Mouse (Mus musculus): ENCODE results near the gene Zfp784. TPM values are rescaled to one million over a fixed set of nuclear protein-coding genes. Genes with fewer than 3 reads are reported as not detected.
A peak's percentile ranks its signal among the peaks of the same experiment; 100 is the strongest.

Zfp784 gene
- polyA plus RNA-seq (2014; fragmentation: Nextera tagmentation; extraction: Ambion mirVana) = 3.1 and 4.3 TPM in 2 replicates

GRCm38 (mm10) chr7:5038109-5038732 lies at the start of gene Zfp784:
TSS of gene Zfp784 (minus strand) at chr7:5038446.
- Histone ChIP-seq H3K9ac (ENCODE audit: low read depth, low read length) (peak within 1 kb of the TSS; percentile 85), H3K27ac (ENCODE audit: low read depth, low read length) (peak within 1 kb of the TSS; percentile 96), H3K4me1 (replicated peaks; ENCODE audit: control insufficient read depth, insufficient read depth, low read length) (no peaks in the 10 kb centered on the region), H3K36me3 (ENCODE audit: control insufficient read depth, insufficient read depth, low read length) (peaks cover 11% of the 10 kb centered on the region; the same call in 1 of the 2 replicates), H3K4me3 (ENCODE audit: low read depth, low read length) (peak within 1 kb of the TSS; percentile 66), H3K4me2 (replicated peaks; ENCODE audit: low read depth, low read length) (peak within 1 kb of the TSS; percentile 47), H3K27me3 (ENCODE audit: control insufficient read depth, insufficient read depth, low read length) (no peaks in the 10 kb centered on the region), H3K9me3 (ENCODE audit: control insufficient read depth, low read length) (no peaks in the 10 kb centered on the region)
- under 1% methylated on average over 48 of the region's 48 CpGs for WGBS
- peak; percentile 93 for DNase-seq (ENCODE audit: low spot score)
- peak; percentile 97 for ATAC-seq (ENCODE audit: low FRiP score)

GRCm38 (mm10) chr7:5087886-5088285 lies 49.6 kb upstream of the Zfp784 start:
- H3K4me1 ChIP-seq (replicated peaks; ENCODE audit: control insufficient read depth, insufficient read depth, low read length) = no peaks in the 10 kb centered on the region
- WGBS = 93% methylated on average over 4 of the region's 4 CpGs
- H3K27ac ChIP-seq (ENCODE audit: low read depth, low read length) = no peak overlapping the region
- H3K36me3 ChIP-seq (ENCODE audit: control insufficient read depth, insufficient read depth, low read length) = no peaks in the 10 kb centered on the region
- no peak overlapping the region for H3K4me2 ChIP-seq (replicated peaks; ENCODE audit: low read depth, low read length)
- no peak overlapping the region for H3K9ac ChIP-seq (ENCODE audit: low read depth, low read length)
- no peak overlapping the region for H3K4me3 ChIP-seq (ENCODE audit: low read depth, low read length)
- no peaks in the 10 kb centered on the region for H3K9me3 ChIP-seq (ENCODE audit: control insufficient read depth, low read length)
- no peaks in the 10 kb centered on the region for H3K27me3 ChIP-seq (ENCODE audit: control insufficient read depth, insufficient read depth, low read length)
- DNase-seq (ENCODE audit: low spot score) = no peak
- no peak for ATAC-seq (ENCODE audit: low FRiP score)

GRCm38 (mm10) chr7:5086921-5087440 lies 48.7 kb upstream of the Zfp784 start:
- ATAC-seq (ENCODE audit: low FRiP score) = no peak
- Histone ChIP-seq H3K36me3 (ENCODE audit: control insufficient read depth, insufficient read depth, low read length) (peaks cover 2% of the 10 kb centered on the region; the same call in 1 of the 2 replicates), H3K27me3 (ENCODE audit: control insufficient read depth, insufficient read depth, low read length) (no peaks in the 10 kb centered on the region), H3K4me2 (replicated peaks; ENCODE audit: low read depth, low read length) (no peak overlapping the region), H3K27ac (ENCODE audit: low read depth, low read length) (no peak overlapping the region), H3K4me1 (replicated peaks; ENCODE audit: control insufficient read depth, insufficient read depth, low read length) (no peaks in the 10 kb centered on the region), H3K9me3 (ENCODE audit: control insufficient read depth, low read length) (no peaks in the 10 kb centered on the region), H3K9ac (ENCODE audit: low read depth, low read length) (no peak overlapping the region), H3K4me3 (ENCODE audit: low read depth, low read length) (no peak overlapping the region)
- WGBS = 85% methylated on average over 5 of the region's 5 CpGs
- DNase-seq (ENCODE audit: low spot score) = no peak

GRCm38 (mm10) chr7:5085512-5085911 lies 47.3 kb upstream of the Zfp784 start:
- no peak overlapping the region for H3K4me3 ChIP-seq (ENCODE audit: low read depth, low read length)
- H3K9me3 ChIP-seq (ENCODE audit: control insufficient read depth, low read length) = no peaks in the 10 kb centered on the region
- no peak overlapping the region for H3K4me2 ChIP-seq (replicated peaks; ENCODE audit: low read depth, low read length)
- no peaks in the 10 kb centered on the region for H3K4me1 ChIP-seq (replicated peaks; ENCODE audit: control insufficient read depth, insufficient read depth, low read length)
- WGBS = 100% methylated on average over 1 of the region's 1 CpGs
- no peak overlapping the region for H3K9ac ChIP-seq (ENCODE audit: low read depth, low read length)
- H3K36me3 ChIP-seq (ENCODE audit: control insufficient read depth, insufficient read depth, low read length) = peaks cover 3% of the 10 kb centered on the region; the same call in 1 of the 2 replicates
- no peaks in the 10 kb centered on the region for H3K27me3 ChIP-seq (ENCODE audit: control insufficient read depth, insufficient read depth, low read length)
- ATAC-seq (ENCODE audit: low FRiP score) (no peak), DNase-seq (ENCODE audit: low spot score) (no peak)
- no peak overlapping the region for H3K27ac ChIP-seq (ENCODE audit: low read depth, low read length)

- no peaks in the 10 kb centered on the region for H3K4me1 ChIP-seq (replicated peaks; ENCODE audit: control insufficient read depth, insufficient read depth, low read length)
Observed at GRCm38 (mm10) chr7:5083325-5084105, 45.3 kb upstream of the Zfp784 start.

GRCm38 (mm10) chr7:5081939-5082338 lies 43.7 kb upstream of the Zfp784 start:
- H3K4me2 ChIP-seq (replicated peaks; ENCODE audit: low read depth, low read length) = no peak overlapping the region
- H3K36me3 ChIP-seq (ENCODE audit: control insufficient read depth, insufficient read depth, low read length) = peaks cover 5% of the 10 kb centered on the region; the same call in 1 of the 2 replicates
- H3K9me3 ChIP-seq (ENCODE audit: control insufficient read depth, low read length) = no peaks in the 10 kb centered on the region
- no peaks in the 10 kb centered on the region for H3K27me3 ChIP-seq (ENCODE audit: control insufficient read depth, insufficient read depth, low read length)
- no peak for ATAC-seq (ENCODE audit: low FRiP score)
- WGBS = 95% methylated on average over 2 of the region's 2 CpGs
- no peak overlapping the region; the same call in 1 of the 2 replicates for H3K4me3 ChIP-seq (ENCODE audit: low read depth, low read length)
- no peak for DNase-seq (ENCODE audit: low spot score)
- H3K4me1 ChIP-seq (replicated peaks; ENCODE audit: control insufficient read depth, insufficient read depth, low read length) = no peaks in the 10 kb centered on the region
- H3K9ac ChIP-seq (ENCODE audit: low read depth, low read length) = no peak overlapping the region
- no peak overlapping the region for H3K27ac ChIP-seq (ENCODE audit: low read depth, low read length)

More at GRCm38 (mm10) chr7:5083325-5084105, 45.3 kb upstream of the Zfp784 start:
- ATAC-seq (ENCODE audit: low FRiP score) (no peak), DNase-seq (ENCODE audit: low spot score) (no peak)
- Histone ChIP-seq H3K27ac (ENCODE audit: low read depth, low read length) (no peak overlapping the region), H3K4me3 (ENCODE audit: low read depth, low read length) (no peak overlapping the region), H3K27me3 (ENCODE audit: control insufficient read depth, insufficient read depth, low read length) (no peaks in the 10 kb centered on the region), H3K36me3 (ENCODE audit: control insufficient read depth, insufficient read depth, low read length) (peaks cover 5% of the 10 kb centered on the region; the same call in 1 of the 2 replicates), H3K4me2 (replicated peaks; ENCODE audit: low read depth, low read length) (no peak overlapping the region), H3K9me3 (ENCODE audit: control insufficient read depth, low read length) (no peaks in the 10 kb centered on the region), H3K9ac (ENCODE audit: low read depth, low read length) (no peak overlapping the region)
- 95% methylated on average over 18 of the region's 18 CpGs for WGBS

- H3K27ac ChIP-seq (ENCODE audit: low read depth, low read length) = no peak overlapping the region
- peak overlapping the region; percentile 99 for H3K4me3 ChIP-seq (ENCODE audit: low read depth, low read length)
- 0 out of 2 replicates have a peak overlapping the region, but pooled peaks have one; percentile 15 for H3K9ac ChIP-seq (ENCODE audit: low read depth, low read length)
- DNase-seq (ENCODE audit: low spot score) = no peak
- H3K27me3 ChIP-seq (ENCODE audit: control insufficient read depth, insufficient read depth, low read length) = no peaks in the 10 kb centered on the region
- 76% methylated on average over 6 of the region's 6 CpGs for WGBS
- peaks cover 10% of the 10 kb centered on the region for H3K36me3 ChIP-seq (ENCODE audit: control insufficient read depth, insufficient read depth, low read length)
- H3K4me1 ChIP-seq (replicated peaks; ENCODE audit: control insufficient read depth, insufficient read depth, low read length) = no peaks in the 10 kb centered on the region
- no peak for ATAC-seq (ENCODE audit: low FRiP score)
- H3K9me3 ChIP-seq (ENCODE audit: control insufficient read depth, low read length) = no peaks in the 10 kb centered on the region
- H3K4me2 ChIP-seq (replicated peaks; ENCODE audit: low read depth, low read length) = peak overlapping the region; percentile 84
Observed at GRCm38 (mm10) chr7:5081241-5081640, 43.0 kb upstream of the Zfp784 start.

GRCm38 (mm10) chr7:5080815-5081214 lies 42.6 kb upstream of the Zfp784 start:
- Histone ChIP-seq H3K4me2 (replicated peaks; ENCODE audit: low read depth, low read length) (peak overlapping the region; percentile 84), H3K36me3 (ENCODE audit: control insufficient read depth, insufficient read depth, low read length) (peaks cover 12% of the 10 kb centered on the region), H3K4me1 (replicated peaks; ENCODE audit: control insufficient read depth, insufficient read depth, low read length) (no peaks in the 10 kb centered on the region), H3K9ac (ENCODE audit: low read depth, low read length) (peak overlapping the region; percentile 97), H3K9me3 (ENCODE audit: control insufficient read depth, low read length) (no peaks in the 10 kb centered on the region), H3K27me3 (ENCODE audit: control insufficient read depth, insufficient read depth, low read length) (no peaks in the 10 kb centered on the region), H3K4me3 (ENCODE audit: low read depth, low read length) (peak overlapping the region; percentile 99), H3K27ac (ENCODE audit: low read depth, low read length) (0 out of 2 replicates have a peak overlapping the region, but pooled peaks have one; percentile 30)
- WGBS = 20% methylated on average over 6 of the region's 6 CpGs
- DNase-seq (ENCODE audit: low spot score) = no peak
- no peak for ATAC-seq (ENCODE audit: low FRiP score)

Measured in hindbrain, embryonic 11.5 days (tissue).